Mouse (Mus musculus) intestine, postnatal 0 days (tissue): ENCODE data around the gene Llgl2. TPM values are rescaled to one million over a fixed set of nuclear protein-coding genes. Genes with fewer than 3 reads are reported as not detected.

ENCODE experiments used
- ATAC-seq: fragments of 200-750 bp; cut with Nextera tagmentation; 2 replicates; pipeline ENCODE4 v1.8.0; 2017; ENCODE audit warnings: mild to moderate bottlenecking, moderate TSS enrichment, moderate library complexity
- H3K27ac ChIP-seq: fragments of 300-500 bp; sonication (generic); 2 replicates; pipeline ENCODE4 v1.5.1; 2014; ENCODE audit warnings: mild to moderate bottlenecking, low read depth, low read length, moderate library complexity
- H3K27me3 ChIP-seq: fragments of 300-500 bp; sonication (generic); replicated peaks from 2 replicates; pipeline ENCODE4 v1.6.1; 2014; ENCODE audit warnings: low read length, mixed read lengths; ENCODE audit not compliant: control insufficient read depth, insufficient read depth
- H3K36me3 ChIP-seq: fragments of 300-500 bp; sonication (generic); 2 replicates; pipeline ENCODE4 v1.6.1; 2014; ENCODE audit warnings: mild to moderate bottlenecking, moderate library complexity; ENCODE audit not compliant: control insufficient read depth, insufficient read depth
- H3K4me1 ChIP-seq: fragments of 300-500 bp; sonication (generic); replicated peaks from 2 replicates; pipeline ENCODE4 v1.6.1; 2014; ENCODE audit warnings: antibody characterized with exemption, low read length, mixed read lengths; ENCODE audit not compliant: control insufficient read depth, insufficient read depth
- H3K4me2 ChIP-seq: fragments of 300-500 bp; sonication (generic); replicated peaks from 2 replicates; pipeline ENCODE4 v1.6.1; 2014; ENCODE audit warnings: low read depth, mild to moderate bottlenecking, moderate library complexity
- H3K4me3 ChIP-seq: fragments of 300-500 bp; sonication (generic); 2 replicates; pipeline ENCODE4 v1.5.1; 2014; ENCODE audit warnings: low read depth, low read length
- H3K9ac ChIP-seq: fragments of 300-500 bp; sonication (generic); 2 replicates; pipeline ENCODE4 v1.6.1; 2014; ENCODE audit warnings: mild to moderate bottlenecking, low read depth, low read length
- H3K9me3 ChIP-seq: fragments of 300-500 bp; sonication (generic); 2 replicates; pipeline ENCODE4 v1.6.1; 2016; ENCODE audit warnings: mixed run types; ENCODE audit not compliant: control insufficient read depth
- CTCF ChIP-seq: sonication (generic); IDR thresholded peaks from 2 replicates; pipeline ENCODE4 v1.5.1; 2016; ENCODE audit warnings: low read depth, mild to moderate bottlenecking, control low read depth, antibody characterized with exemption, moderate library complexity
- WGBS: fragments of 180-500 bp; shearing (Covaris S2); extraction: QIAGEN DNeasy Blood & Tissue Kit; methylation state at CpG from one replicate; pipeline ENCODE4 v1.1.7; 2014; 5-methylcytosine and 5-hydroxymethylcytosine counted together
- polyA plus RNA-seq: library from polyadenylated mRNA; unstranded; fragments of >200 nt; fragmentation: Nextera tagmentation; extraction: Ambion mirVana; gene quantifications from 2 replicates; pipeline ENCODE4 v1.2.1, GENCODE M21; 2015

Llgl2 gene
- polyA plus RNA-seq, 1 experiment from 2014 or later, result 61.8 TPM

DNA sequence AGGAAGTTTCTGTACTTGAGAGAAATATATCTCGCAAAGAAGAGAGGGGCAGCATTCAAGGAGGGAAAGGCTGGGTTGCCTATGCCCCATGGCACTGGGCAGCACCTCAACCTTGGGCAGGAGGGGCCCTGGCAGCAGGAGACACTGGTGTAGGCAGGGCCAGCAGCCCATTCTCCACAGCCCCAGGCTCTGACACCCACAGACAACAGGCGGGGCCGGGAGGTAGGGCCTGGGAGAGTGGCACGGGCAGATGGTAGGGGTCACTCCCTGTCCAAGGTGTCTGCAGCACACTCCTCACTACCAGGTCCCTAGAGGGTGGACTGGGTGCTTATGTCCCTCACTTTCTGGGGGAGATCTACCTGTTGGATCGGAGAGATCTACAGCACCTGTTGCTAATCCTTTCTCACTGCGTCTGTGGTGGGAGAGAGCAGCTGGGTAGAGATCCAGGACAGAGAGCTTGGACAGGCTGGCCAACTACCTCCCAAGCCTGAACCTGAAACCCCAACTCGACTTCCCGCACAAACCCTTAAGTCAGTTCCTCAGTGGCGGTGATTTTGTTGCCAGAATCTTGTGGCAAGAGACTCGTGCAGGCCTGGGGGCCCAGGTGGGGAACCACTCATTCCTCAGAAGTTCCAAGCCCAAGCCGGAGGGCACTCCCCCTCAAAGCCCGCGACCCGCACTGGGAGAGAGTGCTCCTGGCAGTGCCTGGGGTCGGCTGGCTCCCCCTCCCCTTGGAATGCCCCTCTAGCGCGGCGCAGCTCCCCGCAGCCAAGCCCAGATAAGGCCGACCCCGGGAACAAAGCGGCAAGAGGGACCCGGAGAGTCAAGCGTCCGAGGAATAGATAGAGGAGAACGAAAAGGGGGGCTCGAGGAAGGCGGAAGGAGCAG is 11.1 kb upstream of the Llgl2 start:
- H3K27me3 ChIP-seq, result no peaks in the 10 kb centered on the region
- peak overlapping the region; percentile 83 for H3K4me3 ChIP-seq
- H3K9ac ChIP-seq, result peak overlapping the region; percentile 81
- TF ChIP-seq CTCF, result no peak
- no peak for ATAC-seq
- WGBS, result 5% methylated on average over 28 of the region's 28 CpGs
- H3K36me3 ChIP-seq, result peaks cover 23% of the 10 kb centered on the region; the same call in 1 of the 2 replicates
- peaks cover 24% of the 10 kb centered on the region for H3K4me1 ChIP-seq
- H3K9me3 ChIP-seq, result no peaks in the 10 kb centered on the region
- peak overlapping the region; percentile 73 for H3K27ac ChIP-seq
- peak overlapping the region; percentile 99 for H3K4me2 ChIP-seq

DNA sequence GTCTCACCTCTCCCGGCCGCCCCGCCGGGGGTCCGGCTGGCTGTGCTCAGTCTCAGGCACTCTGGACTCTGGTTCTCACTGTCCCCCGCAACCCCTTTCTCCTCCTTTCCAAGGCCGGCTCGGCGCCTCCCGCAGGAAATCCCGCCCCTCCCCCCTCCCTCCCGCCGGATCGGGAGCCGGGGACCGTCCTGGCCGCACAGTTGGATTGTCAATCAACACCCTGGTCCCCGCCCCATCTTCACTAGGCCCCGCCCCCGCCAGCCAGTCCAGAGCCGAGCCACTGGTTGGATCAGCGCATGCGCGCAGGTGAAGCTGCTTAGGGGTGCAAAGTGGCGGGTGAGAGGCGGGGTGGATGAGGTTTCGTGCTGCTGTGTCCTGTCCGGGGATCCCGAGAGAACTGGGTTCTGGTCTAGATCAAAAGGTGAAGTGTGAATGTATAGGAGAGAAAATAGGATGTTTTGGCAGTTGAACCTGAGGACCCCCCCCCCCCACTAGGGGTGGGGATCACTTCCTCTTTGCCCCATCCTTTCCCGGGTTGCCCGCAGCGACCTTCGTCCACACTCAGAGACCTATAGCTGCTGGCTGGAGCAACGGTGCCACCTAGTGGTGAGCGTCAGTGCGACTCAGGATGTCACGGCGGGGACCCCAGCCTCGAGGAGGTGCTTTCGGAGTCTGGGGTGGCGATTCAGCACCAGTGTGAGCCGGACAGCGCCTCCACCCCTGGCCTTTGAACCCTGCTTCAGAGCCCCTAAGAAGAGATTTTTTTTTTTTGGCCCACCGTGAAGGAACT is 10.1 kb upstream of the Llgl2 start, which contains the start of gene Caskin2:
Caskin2 (minus strand) TSS at position 133 of the 790 bp plus-strand sequence.
- peak; percentile 90 for ATAC-seq
- under 1% methylated on average over 41 of the region's 44 CpGs for WGBS
- Histone ChIP-seq H3K36me3 (peaks cover 25% of the 10 kb centered on the region; the same call in 1 of the 2 replicates), H3K4me1 (peaks cover 20% of the 10 kb centered on the region), H3K27ac (peak within 1 kb of the TSS; percentile 73), H3K9ac (peak within 1 kb of the TSS; percentile 81), H3K4me2 (peak within 1 kb of the TSS; percentile 99), H3K27me3 (no peaks in the 10 kb centered on the region), H3K9me3 (no peaks in the 10 kb centered on the region), H3K4me3 (peak within 1 kb of the TSS; percentile 83)
- TF ChIP-seq CTCF, result peak; percentile 99

DNA sequence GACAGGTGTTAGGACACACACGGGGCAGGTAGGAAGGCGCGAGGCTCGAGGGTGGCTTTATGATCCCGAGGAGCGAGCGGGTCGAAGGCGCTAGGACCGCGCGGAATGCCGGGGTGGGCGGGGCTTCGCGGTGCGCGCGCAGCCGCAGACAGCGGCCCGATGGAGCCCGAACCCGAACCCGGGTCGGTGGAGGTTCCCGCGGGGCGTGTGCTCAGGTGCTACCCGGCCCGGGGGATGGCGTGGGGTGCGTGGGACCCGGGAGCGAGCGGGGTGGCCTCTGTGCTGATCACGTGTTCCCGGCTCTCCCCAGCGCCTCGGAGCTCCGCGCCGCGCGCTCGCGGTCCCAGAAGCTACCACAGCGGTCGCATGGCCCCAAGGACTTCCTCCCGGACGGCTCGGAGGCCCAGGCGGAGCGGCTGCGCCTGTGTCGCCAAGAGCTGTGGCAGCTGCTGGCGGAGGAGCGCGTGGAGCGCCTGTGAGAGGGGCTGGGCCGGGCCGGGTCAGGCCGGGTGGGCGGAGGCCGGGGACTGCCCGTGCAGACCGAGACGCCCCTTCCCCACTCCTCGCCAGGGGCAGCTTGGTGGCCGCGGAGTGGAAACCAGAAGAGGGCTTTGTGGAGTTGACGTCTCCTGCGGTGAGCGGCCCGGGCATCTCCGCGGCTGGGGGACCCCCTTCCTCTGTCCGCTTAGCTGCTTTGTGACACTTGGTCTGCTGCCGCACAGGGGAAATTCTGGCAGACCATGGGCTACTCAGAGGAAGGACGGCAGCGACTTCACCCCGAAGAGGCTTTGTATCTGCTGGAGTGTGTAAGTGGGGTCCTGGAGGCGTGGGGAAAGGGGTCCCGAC is 9.0 kb upstream of the Llgl2 start, which contains the start of gene Tsen54:
Tsen54 (plus strand) TSS at position 120 of the 846 bp plus-strand sequence.
- Histone ChIP-seq H3K4me2 (peak within 1 kb of the TSS; percentile 99), H3K36me3 (peaks cover 23% of the 10 kb centered on the region; the same call in 1 of the 2 replicates), H3K27me3 (no peaks in the 10 kb centered on the region), H3K4me3 (peak within 1 kb of the TSS; percentile 83), H3K9ac (peak within 1 kb of the TSS; percentile 64), H3K9me3 (no peaks in the 10 kb centered on the region), H3K27ac (peak within 1 kb of the TSS; percentile 68), H3K4me1 (peaks cover 14% of the 10 kb centered on the region; the same call in 1 of the 2 replicates)
- under 1% methylated on average over 84 of the region's 84 CpGs for WGBS
- ATAC-seq, result peak; percentile 58
- no peak for TF ChIP-seq CTCF

DNA sequence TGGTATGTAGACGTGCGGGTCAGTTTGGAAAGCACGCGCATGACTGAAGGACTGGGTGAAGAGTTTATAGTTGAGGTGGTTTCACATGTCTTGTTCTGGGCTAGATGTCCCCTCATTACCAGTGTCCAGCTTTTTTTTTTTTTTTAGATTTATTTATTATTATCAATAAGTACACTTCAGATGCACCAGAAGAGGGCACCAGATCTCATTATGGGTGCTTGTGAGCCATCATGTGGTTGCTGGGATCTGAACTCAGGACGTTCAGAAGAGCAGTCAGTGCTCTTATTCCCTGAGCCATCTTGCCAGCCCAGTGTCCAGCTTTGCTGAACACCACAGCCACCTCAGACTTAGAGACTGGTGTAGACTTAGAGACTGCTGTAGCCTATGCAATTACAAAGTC is 6.5 kb upstream of the Llgl2 start:
- no peak for ATAC-seq
- TF ChIP-seq CTCF, result peak; percentile 52
- Histone ChIP-seq H3K9me3 (no peaks in the 10 kb centered on the region), H3K4me1 (peaks cover 8% of the 10 kb centered on the region; the same call in 1 of the 2 replicates), H3K9ac (no peak overlapping the region), H3K27me3 (no peaks in the 10 kb centered on the region), H3K4me3 (no peak overlapping the region), H3K4me2 (no peak overlapping the region), H3K36me3 (peaks cover 25% of the 10 kb centered on the region; the same call in 1 of the 2 replicates), H3K27ac (no peak overlapping the region)
- 86% methylated on average over 5 of the region's 5 CpGs for whole genome bisulfite sequencing

DNA sequence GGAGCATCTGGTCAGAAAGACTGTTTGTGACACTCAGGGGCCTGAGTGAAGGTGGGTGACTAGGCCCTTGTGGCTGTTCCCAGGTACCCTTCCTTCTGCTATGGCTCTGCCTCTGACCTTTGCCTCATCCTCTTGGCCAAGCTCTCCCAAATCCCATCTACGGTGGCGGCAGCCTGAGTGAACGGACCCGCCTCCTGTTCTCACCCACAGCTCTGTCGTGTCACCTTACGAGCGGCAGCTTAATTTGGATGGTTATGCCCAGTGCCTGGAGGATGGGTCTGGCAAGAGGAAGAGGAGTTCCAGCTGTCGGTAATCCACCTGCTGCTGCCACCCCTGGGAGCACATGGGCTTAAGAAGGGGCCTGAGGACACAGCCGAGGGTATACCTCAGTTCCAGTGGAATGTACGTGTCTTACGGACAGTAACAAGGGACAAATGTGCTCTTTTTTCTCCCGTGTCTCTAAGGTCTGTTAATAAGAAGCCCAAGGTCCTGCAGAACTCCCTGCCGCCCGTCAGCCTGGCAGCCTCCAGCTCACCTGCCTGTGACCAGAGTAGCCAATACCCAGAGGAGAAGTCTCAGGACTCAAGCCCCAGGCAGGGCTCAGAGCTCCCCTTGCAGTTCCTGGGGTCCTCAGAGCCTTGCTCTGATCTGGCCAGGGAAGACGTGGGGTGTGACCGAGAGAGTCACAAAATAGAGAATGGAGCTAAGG is 3.8 kb upstream of the Llgl2 start:
- H3K4me2 ChIP-seq, result no peak overlapping the region
- H3K9me3 ChIP-seq, result no peaks in the 10 kb centered on the region
- WGBS, result 89% methylated on average over 16 of the region's 16 CpGs
- no peak overlapping the region for H3K27ac ChIP-seq
- ATAC-seq, result no peak
- no peaks in the 10 kb centered on the region for H3K27me3 ChIP-seq
- H3K9ac ChIP-seq, result no peak overlapping the region
- peaks cover 25% of the 10 kb centered on the region; the same call in 1 of the 2 replicates for H3K36me3 ChIP-seq
- H3K4me3 ChIP-seq, result no peak overlapping the region
- no peak for TF ChIP-seq CTCF
- 0 out of 2 replicates have a peak, but pooled peaks cover 5% of the 10 kb centered on the region for H3K4me1 ChIP-seq
